8 mouse cellular contexts compared by ENCODE assay signal in genomic region chr1:58445861-58446260, GRCm38 (mm10). TPM values are rescaled to one million over a fixed set of nuclear protein-coding genes. Genes with fewer than 3 reads are reported as not detected.
A peak's percentile ranks its signal among the peaks of the same experiment; 100 is the strongest.
DNase-seq lines count a peak whose midpoint lies in the region; ATAC-seq and TF ChIP-seq lines count a peak whose summit lies in the region.

No protein-coding gene starts in this region.

- H3K4me3 ChIP-seq in kidney, embryonic 14.5 days (ENCODE audit: low read length): peak overlapping the region; percentile 76
- H3K4me3 ChIP-seq in hindbrain, embryonic 16.5 days (ENCODE audit: low read length): peak overlapping the region; percentile 78
- H3K4me3 ChIP-seq in midbrain, postnatal 0 days (ENCODE audit: low read depth, low read length): peak overlapping the region; percentile 66

- peak overlapping the region; percentile 80 for H3K9ac ChIP-seq in kidney, embryonic 14.5 days (ENCODE audit: low read depth, low read length)
- H3K9ac ChIP-seq in hindbrain, embryonic 16.5 days (ENCODE audit: low read depth, low read length): peak overlapping the region; percentile 84
- peak overlapping the region; percentile 82 for H3K9ac ChIP-seq in midbrain, postnatal 0 days (replicated peaks; ENCODE audit: low read length, poor library complexity, severe bottlenecking)

- H3K36me3 ChIP-seq in kidney, embryonic 14.5 days (ENCODE audit: control insufficient read depth, insufficient read depth, low read length): peaks cover 30% of the 10 kb centered on the region
- peaks cover 10% of the 10 kb centered on the region for H3K36me3 ChIP-seq in hindbrain, embryonic 16.5 days (ENCODE audit: control insufficient read depth, insufficient read depth, low read length)
- peaks cover 17% of the 10 kb centered on the region; the same call in 1 of the 2 replicates for H3K36me3 ChIP-seq in midbrain, postnatal 0 days (ENCODE audit: insufficient read depth, low read length)

- no peaks in the 10 kb centered on the region for H3K27me3 ChIP-seq in kidney, embryonic 14.5 days (ENCODE audit: control insufficient read depth, insufficient read depth, low read length)
- H3K27me3 ChIP-seq in hindbrain, embryonic 16.5 days (replicated peaks; ENCODE audit: control insufficient read depth, insufficient read depth, low read length): no peaks in the 10 kb centered on the region
- no peaks in the 10 kb centered on the region for H3K27me3 ChIP-seq in midbrain, postnatal 0 days (ENCODE audit: insufficient read depth, low read length)

- DNase-seq in kidney, adult 9 months: no peak
- DNase-seq in T-cell, adult 2 months (ENCODE audit: low spot score): peak; percentile 66
- no peak for DNase-seq in midbrain, postnatal 0 days (ENCODE audit: low spot score)
- DNase-seq in adrenal gland, postnatal 10 days: no peak
- no peak for DNase-seq in gastrocnemius, postnatal 10 days
- no peak for DNase-seq in kidney, adult 11 months

- H3K9me3 ChIP-seq in kidney, embryonic 14.5 days (ENCODE audit: control insufficient read depth, low read length): no peaks in the 10 kb centered on the region
- H3K9me3 ChIP-seq in hindbrain, embryonic 16.5 days (ENCODE audit: control insufficient read depth, low read length): no peaks in the 10 kb centered on the region
- H3K9me3 ChIP-seq in midbrain, postnatal 0 days (ENCODE audit: low read length): no peaks in the 10 kb centered on the region

- no peak for TF ChIP-seq CTCF in midbrain, postnatal 0 days (IDR thresholded peaks at IDR 0.05)

- WGBS in kidney, embryonic 14.5 days: 9% methylated on average over 11 of the region's 11 CpGs
- WGBS in hindbrain, embryonic 16.5 days: 5% methylated on average over 11 of the region's 11 CpGs
- 7% methylated on average over 11 of the region's 11 CpGs for WGBS in midbrain, postnatal 0 days

- peak overlapping the region; percentile 91 for H3K27ac ChIP-seq in kidney, embryonic 14.5 days (ENCODE audit: low read depth, low read length)
- H3K27ac ChIP-seq in hindbrain, embryonic 16.5 days (ENCODE audit: low read depth, low read length): peak overlapping the region; percentile 91
- H3K27ac ChIP-seq in midbrain, postnatal 0 days (ENCODE audit: low read depth, low read length): peak overlapping the region; percentile 87

- H3K4me2 ChIP-seq in kidney, embryonic 14.5 days (replicated peaks; ENCODE audit: low read depth, low read length): peak overlapping the region; percentile 78
- peak overlapping the region; percentile 84 for H3K4me2 ChIP-seq in hindbrain, embryonic 16.5 days (ENCODE audit: low read length)
- peak overlapping the region; percentile 58 for H3K4me2 ChIP-seq in midbrain, postnatal 0 days (ENCODE audit: low read depth, low read length, poor library complexity, severe bottlenecking)

- no peak for ATAC-seq in kidney, embryonic 14.5 days (ENCODE audit: low FRiP score, low TSS enrichment)
- peak; percentile 6 for ATAC-seq in hindbrain, embryonic 16.5 days
- peak; percentile 4; the same call in 1 of the 2 replicates for ATAC-seq in midbrain, postnatal 0 days (ENCODE audit: low FRiP score)

- H3K4me1 ChIP-seq in kidney, embryonic 14.5 days (ENCODE audit: control insufficient read depth, insufficient read depth, low read length): peaks cover 12% of the 10 kb centered on the region; the same call in 1 of the 2 replicates
- H3K4me1 ChIP-seq in hindbrain, embryonic 16.5 days (ENCODE audit: control insufficient read depth, insufficient read depth, low read depth, low read length): peaks cover 16% of the 10 kb centered on the region
- peaks cover 7% of the 10 kb centered on the region; the same call in 1 of the 2 replicates for H3K4me1 ChIP-seq in midbrain, postnatal 0 days (ENCODE audit: insufficient read depth, low read length)

RNA-seq across cellular contexts. Expression of gene Ppil3, which starts 0.6 kb away (rescaled TPM):
- polyA plus RNA-seq in kidney, embryonic 14.5 days (2014; fragmentation: Nextera tagmentation; extraction: Ambion mirVana): 56.1 and 74.5 TPM in 2 replicates
- polyA plus RNA-seq in hindbrain, embryonic 16.5 days (2015; fragmentation: Nextera tagmentation; extraction: Ambion mirVana): 47.7 and 51.0 TPM in 2 replicates
- 19.9 and 21.9 TPM in 2 replicates for total RNA-seq in midbrain, postnatal 0 days (2014; rRNA removed)
- 40.4 and 44.2 TPM in 2 replicates for polyA plus RNA-seq in midbrain, postnatal 0 days (2015; fragmentation: Nextera tagmentation; extraction: Ambion mirVana)
- total RNA-seq in adrenal gland, postnatal 10 days (2021): 10 to 100 TPM; 29.7 to 30.1 TPM
- 10 to 100 TPM; 18.7 to 23.1 TPM for total RNA-seq in gastrocnemius, postnatal 10 days (2021)

RNA-seq across cellular contexts. Expression of gene Nif3l1, which starts 0.9 kb away (rescaled TPM):
- polyA plus RNA-seq in kidney, embryonic 14.5 days (2014; fragmentation: Nextera tagmentation; extraction: Ambion mirVana): 57.2 and 57.3 TPM in 2 replicates
- polyA plus RNA-seq in hindbrain, embryonic 16.5 days (2015; fragmentation: Nextera tagmentation; extraction: Ambion mirVana): 49.6 and 50.7 TPM in 2 replicates
- total RNA-seq in midbrain, postnatal 0 days (2014; rRNA removed): 28.7 and 39.8 TPM in 2 replicates
- 39.1 and 39.6 TPM in 2 replicates for polyA plus RNA-seq in midbrain, postnatal 0 days (2015; fragmentation: Nextera tagmentation; extraction: Ambion mirVana)
- total RNA-seq in adrenal gland, postnatal 10 days (2021): 10 to 100 TPM; 18.2 to 21.1 TPM
- total RNA-seq in gastrocnemius, postnatal 10 days (2021): 10 to 100 TPM; 10.5 to 11.4 TPM

RNA-seq across cellular contexts. Expression of gene Clk1, which starts 22.0 kb away (rescaled TPM):
- 205 and 214 TPM in 2 replicates for polyA plus RNA-seq in kidney, embryonic 14.5 days (2014; fragmentation: Nextera tagmentation; extraction: Ambion mirVana)
- 150 and 151 TPM in 2 replicates for polyA plus RNA-seq in hindbrain, embryonic 16.5 days (2015; fragmentation: Nextera tagmentation; extraction: Ambion mirVana)
- total RNA-seq in midbrain, postnatal 0 days (2014; rRNA removed): 85.5 and 135 TPM in 2 replicates
- 83.4 and 114 TPM in 2 replicates for polyA plus RNA-seq in midbrain, postnatal 0 days (2015; fragmentation: Nextera tagmentation; extraction: Ambion mirVana)
- total RNA-seq in adrenal gland, postnatal 10 days (2021): 100 to 1,000 TPM; 110 to 152 TPM
- total RNA-seq in gastrocnemius, postnatal 10 days (2021): 10 to 100 TPM; 46.2 to 80.4 TPM

RNA-seq across cellular contexts. Expression of gene Bzw1, which starts 53.2 kb away (rescaled TPM):
- 297 and 476 TPM in 2 replicates for polyA plus RNA-seq in kidney, embryonic 14.5 days (2014; fragmentation: Nextera tagmentation; extraction: Ambion mirVana)
- polyA plus RNA-seq in hindbrain, embryonic 16.5 days (2015; fragmentation: Nextera tagmentation; extraction: Ambion mirVana): 322 TPM in 2 replicates
- 251 and 312 TPM in 2 replicates for total RNA-seq in midbrain, postnatal 0 days (2014; rRNA removed)
- 325 and 364 TPM in 2 replicates for polyA plus RNA-seq in midbrain, postnatal 0 days (2015; fragmentation: Nextera tagmentation; extraction: Ambion mirVana)
- 100 to 1,000 TPM; 151 to 169 TPM for total RNA-seq in adrenal gland, postnatal 10 days (2021)
- total RNA-seq in gastrocnemius, postnatal 10 days (2021): 100 to 1,000 TPM in 1 of 2 experiments, 10 to 100 TPM in 1; 91.1 to 104 TPM

RNA-seq across cellular contexts. Expression of gene Orc2, which starts 59.0 kb away (rescaled TPM):
- 26.4 and 36.6 TPM in 2 replicates for polyA plus RNA-seq in kidney, embryonic 14.5 days (2014; fragmentation: Nextera tagmentation; extraction: Ambion mirVana)
- 18.9 and 20.5 TPM in 2 replicates for polyA plus RNA-seq in hindbrain, embryonic 16.5 days (2015; fragmentation: Nextera tagmentation; extraction: Ambion mirVana)
- 45.1 and 84.8 TPM in 2 replicates for total RNA-seq in midbrain, postnatal 0 days (2014; rRNA removed)
- 13.5 and 16.1 TPM in 2 replicates for polyA plus RNA-seq in midbrain, postnatal 0 days (2015; fragmentation: Nextera tagmentation; extraction: Ambion mirVana)
- total RNA-seq in adrenal gland, postnatal 10 days (2021): 10 to 100 TPM; 21.3 to 25.5 TPM
- 10 to 100 TPM; 12.8 to 14.4 TPM for total RNA-seq in gastrocnemius, postnatal 10 days (2021)
